Mouse (Mus musculus): ENCODE results near the gene Tmtc3. TPM values are rescaled to one million over a fixed set of nuclear protein-coding genes. Genes with fewer than 3 reads are reported as not detected.

Gene Tmtc3
- polyA plus RNA-seq (2015; fragmentation: Nextera tagmentation; extraction: Ambion mirVana): 22.2 and 23.5 TPM in 2 replicates

DNA sequence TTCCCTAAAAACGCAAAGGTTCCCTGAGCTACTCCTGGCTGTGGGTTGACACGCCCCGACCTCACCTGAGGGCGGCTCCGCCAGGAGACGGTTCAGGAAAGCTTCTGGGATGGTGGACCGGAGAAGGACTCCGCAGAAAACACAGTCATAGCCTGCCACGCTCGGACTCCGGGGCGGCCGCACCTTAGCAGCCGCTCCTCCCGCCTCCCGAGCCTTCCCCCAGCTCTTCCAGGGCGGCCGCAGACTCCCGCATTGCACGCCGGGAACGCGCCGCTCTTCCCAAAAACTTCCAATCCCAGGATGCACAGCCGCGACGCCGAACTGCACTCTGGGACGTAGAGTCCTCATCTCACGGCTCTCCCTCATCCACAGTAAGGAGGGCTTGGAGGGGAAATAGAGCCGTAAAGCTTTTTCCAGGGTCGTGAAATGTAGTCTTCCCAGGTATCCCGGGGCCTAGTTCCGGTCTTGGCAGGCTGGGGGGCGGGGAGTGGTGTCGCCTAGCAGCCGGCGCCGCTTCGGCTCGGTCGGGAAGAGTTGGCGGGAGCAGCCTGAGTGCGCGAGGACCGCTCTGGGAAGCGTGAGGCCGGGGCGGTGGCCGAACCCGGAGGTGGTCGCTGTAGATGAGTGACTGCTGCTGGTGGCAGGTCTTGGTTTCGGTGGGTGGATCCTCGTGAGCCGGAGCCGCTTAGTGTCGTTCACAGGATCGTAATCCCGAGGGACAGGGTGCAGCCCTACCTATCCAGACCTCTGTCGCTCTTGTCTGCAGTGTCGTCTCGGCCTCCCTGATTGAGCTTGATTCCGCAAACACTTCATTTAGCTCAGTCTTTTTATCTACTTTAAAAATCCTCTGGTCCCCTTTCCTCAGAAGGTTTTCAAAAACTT lies at the start of gene Tmtc3, which contains the start of gene Cep290:
Tmtc3 (minus strand) TSS at position 254 of the 882 bp plus-strand sequence.
Cep290 (plus strand) TSS at position 462 of the 882 bp plus-strand sequence.
- H3K9me3 ChIP-seq (replicated peaks; ENCODE audit: control insufficient read depth, low read length): no peaks in the 10 kb centered on the region
- H3K36me3 ChIP-seq (ENCODE audit: control insufficient read depth, insufficient read depth, low read length): no peaks in the 10 kb centered on the region
- H3K9ac ChIP-seq (ENCODE audit: low read length): peak within 1 kb of the TSS; percentile 87
- WGBS: under 1% methylated on average over 63 of the region's 63 CpGs
- H3K4me1 ChIP-seq (ENCODE audit: control insufficient read depth, insufficient read depth, low read length): peaks cover 4% of the 10 kb centered on the region; the same call in 1 of the 2 replicates
- peak within 1 kb of the TSS; percentile 92 for H3K4me3 ChIP-seq (replicated peaks; ENCODE audit: low read length)
- peak; percentile 99 for ATAC-seq (ENCODE audit: insufficient read depth, low FRiP score)
- no peaks in the 10 kb centered on the region for H3K27me3 ChIP-seq (ENCODE audit: control insufficient read depth, insufficient read depth, low read length)
- peak within 1 kb of the TSS; percentile 82 for H3K27ac ChIP-seq (ENCODE audit: low read length)
- peak within 1 kb of the TSS; percentile 94 for H3K4me2 ChIP-seq (ENCODE audit: low read depth, low read length)

- WGBS: 88% methylated on average over 9 of the region's 9 CpGs
- H3K4me3 ChIP-seq (replicated peaks; ENCODE audit: low read length): no peak overlapping the region
- no peaks in the 10 kb centered on the region for H3K4me1 ChIP-seq (ENCODE audit: control insufficient read depth, insufficient read depth, low read length)
- no peak overlapping the region for H3K27ac ChIP-seq (ENCODE audit: low read length)
- no peak for ATAC-seq (ENCODE audit: insufficient read depth, low FRiP score)
- H3K4me2 ChIP-seq (ENCODE audit: low read depth, low read length): no peak overlapping the region
- no peak overlapping the region for H3K9ac ChIP-seq (ENCODE audit: low read length)
- 0 out of 2 replicates have a peak, but pooled peaks cover 3% of the 10 kb centered on the region for H3K36me3 ChIP-seq (ENCODE audit: control insufficient read depth, insufficient read depth, low read length)
- H3K27me3 ChIP-seq (ENCODE audit: control insufficient read depth, insufficient read depth, low read length): no peaks in the 10 kb centered on the region
- H3K9me3 ChIP-seq (replicated peaks; ENCODE audit: control insufficient read depth, low read length): no peaks in the 10 kb centered on the region
These were observed 37.6 kb upstream of the Tmtc3 start for GRCm38 (mm10) chr10:100524499-100525390.

DNA sequence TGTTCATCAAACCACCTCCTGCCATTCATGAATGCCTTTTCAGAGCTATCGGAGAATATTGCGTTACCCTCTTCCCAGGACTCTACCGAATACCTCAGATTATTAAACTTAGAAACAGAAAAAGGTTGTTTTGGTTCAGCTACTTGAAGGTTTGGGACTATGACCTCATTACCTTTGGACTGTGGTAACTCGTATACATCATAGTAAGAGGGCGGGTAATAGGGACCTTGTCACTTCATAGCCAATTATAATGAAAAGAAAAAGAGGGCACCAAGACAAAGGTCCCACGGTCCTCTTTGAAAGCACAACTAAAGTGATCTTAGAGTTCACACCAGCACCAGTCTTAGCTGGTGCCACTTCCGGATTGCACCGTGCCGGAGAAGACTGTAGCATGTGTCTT lies 35.2 kb upstream of the Tmtc3 start:
- WGBS: 93% methylated on average over 9 of the region's 9 CpGs
- no peak for ATAC-seq (ENCODE audit: insufficient read depth, low FRiP score)

DNA sequence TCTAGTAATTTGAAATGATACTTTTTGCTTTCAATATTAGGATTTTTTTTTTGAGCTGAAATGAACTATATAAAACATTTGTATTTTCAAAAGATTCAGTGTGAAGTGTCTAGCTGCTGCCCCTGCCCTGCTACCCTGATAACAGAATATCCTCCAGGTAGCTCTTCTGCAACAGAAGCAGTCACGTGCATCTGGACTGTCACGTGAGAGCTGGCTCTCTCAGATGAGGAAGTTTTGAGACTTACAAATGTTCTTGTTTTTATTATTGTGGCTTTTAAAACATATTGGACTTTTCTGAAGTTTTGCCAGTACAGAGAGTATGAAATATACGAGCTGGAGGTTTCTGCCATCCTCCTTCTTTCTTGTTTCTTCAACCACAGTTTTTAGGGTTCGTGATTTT lies 34.5 kb upstream of the Tmtc3 start:
- no peaks in the 10 kb centered on the region for H3K9me3 ChIP-seq (replicated peaks; ENCODE audit: control insufficient read depth, low read length)
- ATAC-seq (ENCODE audit: insufficient read depth, low FRiP score): no peak
- no peak overlapping the region for H3K4me2 ChIP-seq (ENCODE audit: low read depth, low read length)
- H3K27ac ChIP-seq (ENCODE audit: low read length): no peak overlapping the region
- H3K27me3 ChIP-seq (ENCODE audit: control insufficient read depth, insufficient read depth, low read length): no peaks in the 10 kb centered on the region
- no peak overlapping the region for H3K9ac ChIP-seq (ENCODE audit: low read length)
- H3K4me1 ChIP-seq (ENCODE audit: control insufficient read depth, insufficient read depth, low read length): no peaks in the 10 kb centered on the region
- H3K36me3 ChIP-seq (ENCODE audit: control insufficient read depth, insufficient read depth, low read length): 0 out of 2 replicates have a peak, but pooled peaks cover 3% of the 10 kb centered on the region
- no peak overlapping the region for H3K4me3 ChIP-seq (replicated peaks; ENCODE audit: low read length)
- WGBS: 79% methylated on average over 4 of the region's 4 CpGs

More for the DNA sequence above, 35.2 kb upstream of the Tmtc3 start:
- no peaks in the 10 kb centered on the region for H3K4me1 ChIP-seq (ENCODE audit: control insufficient read depth, insufficient read depth, low read length)
- no peak overlapping the region for H3K4me2 ChIP-seq (ENCODE audit: low read depth, low read length)
- H3K9ac ChIP-seq (ENCODE audit: low read length): no peak overlapping the region
- H3K27ac ChIP-seq (ENCODE audit: low read length): no peak overlapping the region
- no peaks in the 10 kb centered on the region for H3K27me3 ChIP-seq (ENCODE audit: control insufficient read depth, insufficient read depth, low read length)
- no peaks in the 10 kb centered on the region for H3K9me3 ChIP-seq (replicated peaks; ENCODE audit: control insufficient read depth, low read length)
- 0 out of 2 replicates have a peak, but pooled peaks cover 3% of the 10 kb centered on the region for H3K36me3 ChIP-seq (ENCODE audit: control insufficient read depth, insufficient read depth, low read length)
- no peak overlapping the region for H3K4me3 ChIP-seq (replicated peaks; ENCODE audit: low read length)

GRCm38 (mm10) chr10:100508170-100508569 lies 21.0 kb upstream of the Tmtc3 start:
- H3K9ac ChIP-seq (ENCODE audit: low read length): no peak overlapping the region
- no peak overlapping the region for H3K27ac ChIP-seq (ENCODE audit: low read length)
- 0 out of 2 replicates have a peak, but pooled peaks cover 4% of the 10 kb centered on the region for H3K36me3 ChIP-seq (ENCODE audit: control insufficient read depth, insufficient read depth, low read length)
- H3K9me3 ChIP-seq (replicated peaks; ENCODE audit: control insufficient read depth, low read length): no peaks in the 10 kb centered on the region
- H3K4me1 ChIP-seq (ENCODE audit: control insufficient read depth, insufficient read depth, low read length): no peaks in the 10 kb centered on the region
- 78% methylated on average over 1 of the region's 1 CpGs for WGBS
- no peak overlapping the region for H3K4me3 ChIP-seq (replicated peaks; ENCODE audit: low read length)
- no peak for ATAC-seq (ENCODE audit: insufficient read depth, low FRiP score)
- no peaks in the 10 kb centered on the region for H3K27me3 ChIP-seq (ENCODE audit: control insufficient read depth, insufficient read depth, low read length)
- no peak overlapping the region for H3K4me2 ChIP-seq (ENCODE audit: low read depth, low read length)

GRCm38 (mm10) chr10:100498309-100498708 lies 11.2 kb upstream of the Tmtc3 start:
- no peaks in the 10 kb centered on the region for H3K27me3 ChIP-seq (ENCODE audit: control insufficient read depth, insufficient read depth, low read length)
- H3K4me2 ChIP-seq (ENCODE audit: low read depth, low read length): no peak overlapping the region
- no peaks in the 10 kb centered on the region for H3K9me3 ChIP-seq (replicated peaks; ENCODE audit: control insufficient read depth, low read length)
- H3K27ac ChIP-seq (ENCODE audit: low read length): no peak overlapping the region
- no peak overlapping the region for H3K9ac ChIP-seq (ENCODE audit: low read length)
- H3K4me3 ChIP-seq (replicated peaks; ENCODE audit: low read length): no peak overlapping the region
- WGBS: 48% methylated on average over 3 of the region's 3 CpGs
- no peaks in the 10 kb centered on the region for H3K36me3 ChIP-seq (ENCODE audit: control insufficient read depth, insufficient read depth, low read length)
- ATAC-seq (ENCODE audit: insufficient read depth, low FRiP score): no peak
- no peaks in the 10 kb centered on the region for H3K4me1 ChIP-seq (ENCODE audit: control insufficient read depth, insufficient read depth, low read length)

DNA sequence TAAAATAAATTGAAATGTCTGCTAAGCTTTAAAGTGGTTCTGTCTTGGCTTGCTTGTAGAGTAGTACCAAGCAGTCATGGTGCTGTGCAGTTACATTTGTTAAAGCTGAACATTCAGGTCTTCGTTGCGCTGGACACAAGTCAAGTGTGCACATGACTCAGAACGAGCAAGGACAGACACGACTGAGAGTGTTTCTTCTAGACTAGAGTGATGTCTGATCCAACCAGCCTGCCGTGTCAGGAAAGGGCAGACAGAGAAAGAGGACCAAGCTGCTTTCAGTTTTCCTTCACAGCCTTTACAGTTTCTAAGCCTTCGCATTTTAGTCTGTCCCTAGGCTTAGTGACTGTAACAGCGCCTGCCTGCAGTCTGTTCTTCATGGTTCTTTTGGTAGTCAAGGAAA lies 4.8 kb upstream of the Tmtc3 start:
- Histone ChIP-seq H3K36me3 (ENCODE audit: control insufficient read depth, insufficient read depth, low read length) (no peaks in the 10 kb centered on the region), H3K4me3 (replicated peaks; ENCODE audit: low read length) (no peak overlapping the region), H3K4me2 (ENCODE audit: low read depth, low read length) (no peak overlapping the region), H3K27ac (ENCODE audit: low read length) (no peak overlapping the region), H3K27me3 (ENCODE audit: control insufficient read depth, insufficient read depth, low read length) (no peaks in the 10 kb centered on the region), H3K9me3 (replicated peaks; ENCODE audit: control insufficient read depth, low read length) (no peaks in the 10 kb centered on the region), H3K9ac (ENCODE audit: low read length) (no peak overlapping the region), H3K4me1 (ENCODE audit: control insufficient read depth, insufficient read depth, low read length) (peaks cover 4% of the 10 kb centered on the region; the same call in 1 of the 2 replicates)
- 88% methylated on average over 7 of the region's 7 CpGs for WGBS
- no peak for ATAC-seq (ENCODE audit: insufficient read depth, low FRiP score)

DNA sequence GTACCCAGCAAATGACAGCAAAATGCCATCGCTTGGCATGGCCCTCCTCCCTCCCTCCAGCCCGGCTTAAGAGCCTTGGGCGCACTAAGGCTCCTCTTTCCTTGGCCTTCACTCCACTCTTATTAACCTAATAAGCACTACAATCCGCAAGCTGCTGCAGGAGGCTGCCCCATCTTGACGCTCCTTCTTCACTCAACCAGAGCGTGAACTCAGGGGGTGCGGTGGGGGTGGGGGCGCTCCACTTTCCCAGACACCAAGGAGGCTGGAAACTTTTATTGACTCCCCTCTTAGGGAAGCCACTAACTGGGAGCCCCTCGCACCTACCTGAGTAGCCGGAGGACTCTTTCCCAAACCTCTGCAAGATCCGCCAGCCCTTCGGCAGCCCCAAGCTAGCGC lies 451 bp downstream of the Tmtc3 start:
- ATAC-seq (ENCODE audit: insufficient read depth, low FRiP score): no peak; the same call in 1 of the 2 replicates
- peak overlapping the region; percentile 92 for H3K4me3 ChIP-seq (replicated peaks; ENCODE audit: low read length)
- H3K36me3 ChIP-seq (ENCODE audit: control insufficient read depth, insufficient read depth, low read length): no peaks in the 10 kb centered on the region
- under 1% methylated on average over 13 of the region's 13 CpGs for WGBS
- H3K4me1 ChIP-seq (ENCODE audit: control insufficient read depth, insufficient read depth, low read length): peaks cover 4% of the 10 kb centered on the region; the same call in 1 of the 2 replicates
- peak overlapping the region; percentile 94 for H3K4me2 ChIP-seq (ENCODE audit: low read depth, low read length)
- no peaks in the 10 kb centered on the region for H3K9me3 ChIP-seq (replicated peaks; ENCODE audit: control insufficient read depth, low read length)
- H3K9ac ChIP-seq (ENCODE audit: low read length): peak overlapping the region; percentile 87
- peak overlapping the region; percentile 82 for H3K27ac ChIP-seq (ENCODE audit: low read length)
- H3K27me3 ChIP-seq (ENCODE audit: control insufficient read depth, insufficient read depth, low read length): no peaks in the 10 kb centered on the region

Data from stomach, embryonic 16.5 days (tissue).